Mouse (Mus musculus) layer of hippocampus, postnatal 36 days (tissue): Measurements from ENCODE around the gene Oas2. TPM values are rescaled to one million over a fixed set of nuclear protein-coding genes. Genes with fewer than 3 reads are reported as not detected.

Experiments used
- DNase-seq, 2 experiments: peaks; one replicate each; pipeline ENCODE4 v3.0.0; 2022
- total RNA-seq, 2 experiments: library from RNA; stranded (reverse); gene quantifications; 2 replicates each; pipeline ENCODE4 v1.2.3; 2021

Gene Oas2
- total RNA-seq, 2 experiments from 2014 or later: 0.30 TPM; not detected in 1

GRCm38 (mm10) chr5:120696057-120696743, 53.5 kb downstream of the Oas2 start:
- no peak for DNase-seq

GRCm38 (mm10) chr5:120694695-120695074, 55.0 kb downstream of the Oas2 start:
- peak in 1 of 2 experiments; percentile 44 for DNase-seq

GRCm38 (mm10) chr5:120693931-120694694, 55.5 kb downstream of the Oas2 start:
- no peak for DNase-seq

GRCm38 (mm10) chr5:120692034-120692433, 57.6 kb downstream of the Oas2 start:
- no peak for DNase-seq

GRCm38 (mm10) chr5:120690417-120690816, 59.2 kb downstream of the Oas2 start:
- DNase-seq: no peak

- DNase-seq: no peak
Measured at GRCm38 (mm10) chr5:120688434-120688833, 61.2 kb downstream of the Oas2 start.

- no peak for DNase-seq
Measured at GRCm38 (mm10) chr5:120687897-120688296, 61.8 kb downstream of the Oas2 start.

- no peak for DNase-seq
Measured at GRCm38 (mm10) chr5:120687484-120687851, 62.2 kb downstream of the Oas2 start.

GRCm38 (mm10) chr5:120686749-120687483, 62.7 kb downstream of the Oas2 start:
- no peak for DNase-seq

- DNase-seq: no peak
Measured at GRCm38 (mm10) chr5:120685678-120686077, 64.0 kb downstream of the Oas2 start.

- DNase-seq: no peak
Measured at GRCm38 (mm10) chr5:120682982-120683771, 66.5 kb downstream of the Oas2 start.

- peak; percentile 47 to 48 for DNase-seq
Measured at GRCm38 (mm10) chr5:120680918-120681317, 68.7 kb downstream of the Oas2 start.

Other genes starting within 250 kb of the Oas2 start
- 10 to 100 TPM; 56.8 to 58.7 TPM for gene Plbd2, start 246.2 kb downstream of the Oas2 start, total RNA-seq
- 1 to 10 TPM; 7.6 to 8.7 TPM for gene Slc8b1, start 238.7 kb downstream of the Oas2 start, total RNA-seq
- 10 to 100 TPM; 35.0 to 36.4 TPM for gene Tpcn1, start 161.2 kb downstream of the Oas2 start, total RNA-seq
- gene Iqcd, start 160.8 kb downstream of the Oas2 start, total RNA-seq: 1 to 10 TPM in 1 of 2 experiments, under 1 TPM in 1; 0.35 to 1.2 TPM
- 10 to 100 TPM; 29.1 to 29.6 TPM for gene Rita1, start 137.3 kb downstream of the Oas2 start, total RNA-seq
- 10 to 100 TPM; 34.4 to 39.5 TPM for gene Ddx54, start 137.1 kb downstream of the Oas2 start, total RNA-seq
- gene Cfap73, start 115.6 kb downstream of the Oas2 start, total RNA-seq: under 1 TPM in 1 of 2 experiments, not detected in 1; 0.77 TPM
- gene Rasal1, start 101.0 kb downstream of the Oas2 start, total RNA-seq: 10 to 100 TPM; 91.6 to 92.0 TPM
- 10 to 100 TPM; 70.7 TPM for gene Dtx1, start 37.9 kb downstream of the Oas2 start, total RNA-seq
- gene Oas3, start 27.8 kb upstream of the Oas2 start, total RNA-seq: not detected
- not detected for gene Oas1e, start 45.7 kb upstream of the Oas2 start, total RNA-seq
- gene Oas1c, start 62.7 kb upstream of the Oas2 start, total RNA-seq: under 1 TPM in 1 of 2 experiments, not detected in 1; 0.27 TPM
- gene Oas1f, start 97.5 kb upstream of the Oas2 start, total RNA-seq: not detected
- not detected for gene Oas1h, start 111.6 kb upstream of the Oas2 start, total RNA-seq
- gene Oas1g, start 137.8 kb upstream of the Oas2 start, total RNA-seq: not detected
- gene Oas1a, start 157.7 kb upstream of the Oas2 start, total RNA-seq: not detected
- not detected for gene Oas1d, start 164.7 kb upstream of the Oas2 start, total RNA-seq